Mouse (Mus musculus): ENCODE results near the gene Fastkd3. TPM values are rescaled to one million over a fixed set of nuclear protein-coding genes. Genes with fewer than 3 reads are reported as not detected.

Fastkd3 gene
- total and polyA plus RNA-seq, 2 experiments from 2014 or later = 13.9 to 19.2 TPM

GRCm38 (mm10) chr13:68585441-68585840 is 3.4 kb downstream of the Fastkd3 start:
- no peaks in the 10 kb centered on the region for H3K27me3 ChIP-seq (ENCODE audit: insufficient read depth, low read length)
- 72% methylated on average over 7 of the region's 7 CpGs for WGBS
- no peak overlapping the region for H3K4me2 ChIP-seq (ENCODE audit: low read depth, low read length)
- H3K4me1 ChIP-seq (ENCODE audit: insufficient read depth, low read length) = peaks cover 7% of the 10 kb centered on the region; the same call in 1 of the 2 replicates
- no peak overlapping the region for H3K27ac ChIP-seq
- H3K36me3 ChIP-seq (ENCODE audit: insufficient read depth, low read length) = peaks cover 35% of the 10 kb centered on the region
- H3K9me3 ChIP-seq (ENCODE audit: low read length) = no peaks in the 10 kb centered on the region
- H3K9ac ChIP-seq (replicated peaks; ENCODE audit: low read length) = no peak overlapping the region
- no peak overlapping the region for H3K4me3 ChIP-seq (ENCODE audit: low read length)
- no peak for TF ChIP-seq CTCF (IDR thresholded peaks at IDR 0.05; ENCODE audit: low read depth)
- ATAC-seq (no peak), DNase-seq (ENCODE audit: low spot score) (no peak)

- no peak overlapping the region for H3K9ac ChIP-seq (replicated peaks; ENCODE audit: low read length)
- peaks cover 50% of the 10 kb centered on the region for H3K36me3 ChIP-seq (ENCODE audit: insufficient read depth, low read length)
- no peak overlapping the region for H3K4me2 ChIP-seq (ENCODE audit: low read depth, low read length)
- no peak for ATAC-seq
- H3K27me3 ChIP-seq (ENCODE audit: insufficient read depth, low read length) = no peaks in the 10 kb centered on the region
- H3K27ac ChIP-seq = no peak overlapping the region
- H3K4me3 ChIP-seq (ENCODE audit: low read length) = no peak overlapping the region
- no peak for TF ChIP-seq CTCF (IDR thresholded peaks at IDR 0.05; ENCODE audit: low read depth)
- DNase-seq (ENCODE audit: low spot score) = no peak
- H3K9me3 ChIP-seq (ENCODE audit: low read length) = no peaks in the 10 kb centered on the region
- no peaks in the 10 kb centered on the region for H3K4me1 ChIP-seq (ENCODE audit: insufficient read depth, low read length)
Measured at GRCm38 (mm10) chr13:68588352-68588751, 6.3 kb downstream of the Fastkd3 start.

GRCm38 (mm10) chr13:68593797-68594196 is 11.8 kb downstream of the Fastkd3 start:
- no peaks in the 10 kb centered on the region for H3K4me1 ChIP-seq (ENCODE audit: insufficient read depth, low read length)
- H3K4me3 ChIP-seq (ENCODE audit: low read length) = no peak overlapping the region
- no peaks in the 10 kb centered on the region for H3K9me3 ChIP-seq (ENCODE audit: low read length)
- DNase-seq (ENCODE audit: low spot score) (peak; percentile 78), ATAC-seq (no peak)
- H3K27me3 ChIP-seq (ENCODE audit: insufficient read depth, low read length) = no peaks in the 10 kb centered on the region
- H3K27ac ChIP-seq = no peak overlapping the region
- TF ChIP-seq CTCF (IDR thresholded peaks at IDR 0.05; ENCODE audit: low read depth) = peak; percentile 69
- H3K9ac ChIP-seq (replicated peaks; ENCODE audit: low read length) = no peak overlapping the region
- H3K4me2 ChIP-seq (ENCODE audit: low read depth, low read length) = no peak overlapping the region
- peaks cover 24% of the 10 kb centered on the region; the same call in 1 of the 2 replicates for H3K36me3 ChIP-seq (ENCODE audit: insufficient read depth, low read length)
- whole genome bisulfite sequencing = 85% methylated on average over 1 of the region's 1 CpGs

GRCm38 (mm10) chr13:68597199-68597598 is 15.2 kb downstream of the Fastkd3 start, which contains the start of gene 1700001L19Rik:
TSS of gene 1700001L19Rik (plus strand) at chr13:68597421.
- no peak for TF ChIP-seq CTCF (IDR thresholded peaks at IDR 0.05; ENCODE audit: low read depth)
- H3K4me3 ChIP-seq (ENCODE audit: low read length) = peak within 1 kb of the TSS; percentile 32
- H3K9me3 ChIP-seq (ENCODE audit: low read length) = no peaks in the 10 kb centered on the region
- DNase-seq (ENCODE audit: low spot score) (peak; percentile 50), ATAC-seq (peak; percentile 44; the same call in 1 of the 2 replicates)
- peak within 1 kb of the TSS; percentile 58 for H3K4me2 ChIP-seq (ENCODE audit: low read depth, low read length)
- H3K4me1 ChIP-seq (ENCODE audit: insufficient read depth, low read length) = no peaks in the 10 kb centered on the region; the same call in 1 of the 2 replicates
- H3K27me3 ChIP-seq (ENCODE audit: insufficient read depth, low read length) = no peaks in the 10 kb centered on the region
- H3K27ac ChIP-seq = no peak within 1 kb of the TSS
- H3K9ac ChIP-seq (replicated peaks; ENCODE audit: low read length) = peak within 1 kb of the TSS; percentile 43
- H3K36me3 ChIP-seq (ENCODE audit: insufficient read depth, low read length) = no peaks in the 10 kb centered on the region
- 9% methylated on average over 10 of the region's 10 CpGs for WGBS

- Histone ChIP-seq H3K4me2 (ENCODE audit: low read depth, low read length) (peak overlapping the region; percentile 58), H3K4me3 (ENCODE audit: low read length) (peak overlapping the region; percentile 32), H3K4me1 (ENCODE audit: insufficient read depth, low read length) (no peaks in the 10 kb centered on the region; the same call in 1 of the 2 replicates), H3K9me3 (ENCODE audit: low read length) (no peaks in the 10 kb centered on the region), H3K27ac (no peak overlapping the region), H3K27me3 (ENCODE audit: insufficient read depth, low read length) (no peaks in the 10 kb centered on the region), H3K9ac (replicated peaks; ENCODE audit: low read length) (peak overlapping the region; percentile 43), H3K36me3 (ENCODE audit: insufficient read depth, low read length) (no peaks in the 10 kb centered on the region)
- no peak for TF ChIP-seq CTCF (IDR thresholded peaks at IDR 0.05; ENCODE audit: low read depth)
- ATAC-seq = peak; percentile 16; the same call in 1 of the 2 replicates
- 21% methylated on average over 13 of the region's 13 CpGs for WGBS
- no peak for DNase-seq (ENCODE audit: low spot score)
Measured at GRCm38 (mm10) chr13:68597667-68598066, 15.6 kb downstream of the Fastkd3 start.

- no peaks in the 10 kb centered on the region for H3K36me3 ChIP-seq (ENCODE audit: insufficient read depth, low read length)
- H3K4me2 ChIP-seq (ENCODE audit: low read depth, low read length) = no peak overlapping the region
- H3K4me1 ChIP-seq (ENCODE audit: insufficient read depth, low read length) = no peaks in the 10 kb centered on the region; the same call in 1 of the 2 replicates
Measured at GRCm38 (mm10) chr13:68598953-68599352, 16.9 kb downstream of the Fastkd3 start.

GRCm38 (mm10) chr13:68601184-68601583 is 19.1 kb downstream of the Fastkd3 start:
- Histone ChIP-seq H3K9ac (replicated peaks; ENCODE audit: low read length) (no peak overlapping the region), H3K4me2 (ENCODE audit: low read depth, low read length) (0 out of 2 replicates have a peak overlapping the region, but pooled peaks have one; percentile 2), H3K4me1 (ENCODE audit: insufficient read depth, low read length) (no peaks in the 10 kb centered on the region; the same call in 1 of the 2 replicates), H3K36me3 (ENCODE audit: insufficient read depth, low read length) (no peaks in the 10 kb centered on the region), H3K27me3 (ENCODE audit: insufficient read depth, low read length) (no peaks in the 10 kb centered on the region), H3K27ac (no peak overlapping the region), H3K9me3 (ENCODE audit: low read length) (no peaks in the 10 kb centered on the region), H3K4me3 (ENCODE audit: low read length) (no peak overlapping the region)
- WGBS = 8% methylated on average over 6 of the region's 6 CpGs
- peak; percentile 70 for TF ChIP-seq CTCF (IDR thresholded peaks at IDR 0.05; ENCODE audit: low read depth)
- peak; percentile 41; the same call in 1 of the 2 replicates for ATAC-seq
- peak; percentile 80 for DNase-seq (ENCODE audit: low spot score)

More at GRCm38 (mm10) chr13:68598953-68599352, 16.9 kb downstream of the Fastkd3 start:
- Histone ChIP-seq H3K27ac (no peak overlapping the region), H3K9me3 (ENCODE audit: low read length) (no peaks in the 10 kb centered on the region), H3K4me3 (ENCODE audit: low read length) (no peak overlapping the region), H3K27me3 (ENCODE audit: insufficient read depth, low read length) (no peaks in the 10 kb centered on the region), H3K9ac (replicated peaks; ENCODE audit: low read length) (no peak overlapping the region)
- ATAC-seq (no peak), DNase-seq (ENCODE audit: low spot score) (no peak)
- peak; percentile 38 for TF ChIP-seq CTCF (IDR thresholded peaks at IDR 0.05; ENCODE audit: low read depth)

Measured in hindbrain, postnatal 0 days (tissue).